Mouse (Mus musculus) lung, postnatal 0 days (tissue): ENCODE data around the gene Tph2.

Experiments
- CTCF ChIP-seq: IDR thresholded peaks from 2 replicates; pipeline ENCODE4 v1.5.1; 2016; ENCODE audit warnings: antibody characterized with exemption, mild to moderate bottlenecking
- EP300 ChIP-seq: IDR thresholded peaks from 2 replicates; pipeline ENCODE4 v1.6.1; 2016; ENCODE audit warnings: antibody characterized with exemption, mild to moderate bottlenecking, control low read depth

GRCm38 (mm10) chr10:115146257-115146898 is 38.4 kb downstream of the Tph2 start:
- TF ChIP-seq CTCF (no peak), EP300 (no peak)
